Mouse (Mus musculus) limb, embryonic 11.5 days (tissue): Measurements from ENCODE around the gene Phf12. TPM values are rescaled to one million over a fixed set of nuclear protein-coding genes. Genes with fewer than 3 reads are reported as not detected.
A peak's percentile ranks its signal among the peaks of the same experiment; 100 is the strongest.

ENCODE experiments used
- ATAC-seq: fragments of 200-750 bp; cut with Nextera tagmentation; 2 replicates; pipeline ENCODE4 v1.8.0; 2017; ENCODE audit warnings: low read depth; ENCODE audit not compliant: insufficient number of reproducible peaks, low FRiP score, low TSS enrichment
- DNase-seq: peaks from one replicate; pipeline ENCODE4 v3.0.0-alpha.2; 2015; ENCODE audit warnings: low spot score
- H3K27ac ChIP-seq: fragments of 300-500 bp; sonication (generic); replicated peaks from 2 replicates; pipeline ENCODE4 v1.5.1; 2014; ENCODE audit warnings: low read depth, mild to moderate bottlenecking, low read length
- H3K27me3 ChIP-seq: fragments of 300-500 bp; sonication (generic); 2 replicates; pipeline ENCODE4 v1.6.1; 2014; ENCODE audit warnings: mild to moderate bottlenecking, low read length, mixed read lengths; ENCODE audit not compliant: control insufficient read depth, insufficient read depth
- H3K36me3 ChIP-seq: fragments of 300-500 bp; sonication (generic); 2 replicates; pipeline ENCODE4 v1.6.1; 2014; ENCODE audit warnings: mild to moderate bottlenecking, low read length, moderate library complexity, mixed read lengths; ENCODE audit not compliant: control insufficient read depth, insufficient read depth
- H3K4me1 ChIP-seq: fragments of 300-500 bp; sonication (generic); 2 replicates; pipeline ENCODE4 v1.6.1; 2014; ENCODE audit warnings: low read length, mixed read lengths; ENCODE audit not compliant: control insufficient read depth, insufficient read depth
- H3K4me2 ChIP-seq: fragments of 300-500 bp; sonication (generic); 2 replicates; pipeline ENCODE4 v1.6.1; 2014; ENCODE audit warnings: low read depth, mild to moderate bottlenecking, moderate library complexity; ENCODE audit not compliant: severe bottlenecking
- H3K4me3 ChIP-seq: fragments of 300-500 bp; sonication (generic); 2 replicates; pipeline ENCODE4 v1.5.1; 2014; ENCODE audit warnings: low read depth, low read length
- H3K9ac ChIP-seq: fragments of 300-500 bp; sonication (generic); 2 replicates; pipeline ENCODE4 v1.6.1; 2014; ENCODE audit warnings: mild to moderate bottlenecking, low read length
- H3K9me3 ChIP-seq: fragments of 300-500 bp; sonication (generic); 2 replicates; pipeline ENCODE4 v1.6.1; 2016; ENCODE audit warnings: low read length; ENCODE audit not compliant: control insufficient read depth
- WGBS: fragments of 180-500 bp; shearing (Covaris S2); extraction: QIAGEN DNeasy Blood & Tissue Kit; methylation state at CpG from one replicate; pipeline ENCODE4 v1.1.7; 2014; 5-methylcytosine and 5-hydroxymethylcytosine counted together
- polyA plus RNA-seq: library from polyadenylated mRNA; unstranded; fragments of >200 nt; fragmentation: Nextera tagmentation; extraction: Ambion mirVana; gene quantifications from 2 replicates; pipeline ENCODE4 v1.2.1, GENCODE M21; 2014

The Phf12 gene
- polyA plus RNA-seq, 1 experiment from 2014 or later: 19.6 TPM

DNA sequence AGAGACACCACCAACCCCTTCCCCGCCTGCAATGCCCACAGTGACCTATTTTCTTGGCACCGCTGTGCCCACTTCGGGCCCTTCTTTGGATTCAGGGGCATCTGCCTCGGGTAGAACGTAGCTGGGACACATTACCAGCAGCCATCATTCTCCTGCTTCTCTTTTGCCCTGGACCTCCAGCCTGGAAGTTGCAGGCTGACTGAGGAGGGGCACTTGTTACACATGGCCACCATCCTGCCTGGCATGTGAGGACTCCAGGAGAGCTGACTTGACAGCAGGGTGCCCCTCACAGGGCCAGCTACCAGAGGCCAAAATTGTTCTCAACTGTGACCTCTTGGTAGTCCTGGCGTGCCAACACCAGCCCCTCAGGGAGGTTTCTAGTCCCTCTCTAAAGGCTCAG lies 4.4 kb upstream of the Phf12 start:
- Histone ChIP-seq H3K9ac (no peak overlapping the region), H3K27me3 (peaks cover 17% of the 10 kb centered on the region), H3K9me3 (no peaks in the 10 kb centered on the region), H3K36me3 (no peaks in the 10 kb centered on the region), H3K4me3 (no peak overlapping the region), H3K4me1 (no peaks in the 10 kb centered on the region), H3K27ac (no peak overlapping the region), H3K4me2 (no peak overlapping the region)
- DNase-seq (no peak), ATAC-seq (no peak)
- 77% methylated on average over 6 of the region's 6 CpGs for WGBS

DNA sequence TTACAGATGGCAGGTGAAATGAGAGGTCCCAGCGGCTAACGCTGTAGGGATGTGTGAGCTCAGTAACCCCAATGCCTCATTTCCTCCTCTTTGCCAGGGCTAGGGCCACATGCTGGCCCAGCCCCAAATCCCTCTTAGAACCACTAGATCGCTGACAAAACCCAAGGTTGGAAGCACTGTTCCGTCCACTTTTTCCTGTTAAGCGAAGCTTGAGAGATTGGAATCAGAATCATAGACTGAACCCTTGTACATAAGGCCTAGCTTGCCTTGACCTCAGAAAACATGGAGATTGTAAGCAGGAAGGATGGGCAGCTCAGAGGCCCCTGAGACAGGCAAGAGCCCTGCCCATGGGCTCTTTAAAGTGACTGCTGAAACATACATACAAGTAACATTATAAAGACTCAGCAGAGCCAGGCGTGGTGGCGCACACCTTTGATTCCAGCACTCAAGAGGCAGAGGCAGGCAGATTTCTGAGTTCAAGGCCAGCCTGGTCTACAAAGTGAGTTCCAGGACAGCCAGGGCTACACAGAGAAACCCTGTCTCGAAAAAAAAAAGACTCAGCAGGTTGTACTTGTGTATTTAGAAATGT lies 3.2 kb upstream of the Phf12 start:
- Histone ChIP-seq H3K4me2 (no peak overlapping the region), H3K36me3 (no peaks in the 10 kb centered on the region), H3K4me3 (no peak overlapping the region), H3K27me3 (peaks cover 12% of the 10 kb centered on the region), H3K9ac (no peak overlapping the region), H3K9me3 (no peaks in the 10 kb centered on the region), H3K4me1 (no peaks in the 10 kb centered on the region), H3K27ac (no peak overlapping the region)
- WGBS: 82% methylated on average over 8 of the region's 8 CpGs
- DNase-seq (no peak), ATAC-seq (no peak)

DNA sequence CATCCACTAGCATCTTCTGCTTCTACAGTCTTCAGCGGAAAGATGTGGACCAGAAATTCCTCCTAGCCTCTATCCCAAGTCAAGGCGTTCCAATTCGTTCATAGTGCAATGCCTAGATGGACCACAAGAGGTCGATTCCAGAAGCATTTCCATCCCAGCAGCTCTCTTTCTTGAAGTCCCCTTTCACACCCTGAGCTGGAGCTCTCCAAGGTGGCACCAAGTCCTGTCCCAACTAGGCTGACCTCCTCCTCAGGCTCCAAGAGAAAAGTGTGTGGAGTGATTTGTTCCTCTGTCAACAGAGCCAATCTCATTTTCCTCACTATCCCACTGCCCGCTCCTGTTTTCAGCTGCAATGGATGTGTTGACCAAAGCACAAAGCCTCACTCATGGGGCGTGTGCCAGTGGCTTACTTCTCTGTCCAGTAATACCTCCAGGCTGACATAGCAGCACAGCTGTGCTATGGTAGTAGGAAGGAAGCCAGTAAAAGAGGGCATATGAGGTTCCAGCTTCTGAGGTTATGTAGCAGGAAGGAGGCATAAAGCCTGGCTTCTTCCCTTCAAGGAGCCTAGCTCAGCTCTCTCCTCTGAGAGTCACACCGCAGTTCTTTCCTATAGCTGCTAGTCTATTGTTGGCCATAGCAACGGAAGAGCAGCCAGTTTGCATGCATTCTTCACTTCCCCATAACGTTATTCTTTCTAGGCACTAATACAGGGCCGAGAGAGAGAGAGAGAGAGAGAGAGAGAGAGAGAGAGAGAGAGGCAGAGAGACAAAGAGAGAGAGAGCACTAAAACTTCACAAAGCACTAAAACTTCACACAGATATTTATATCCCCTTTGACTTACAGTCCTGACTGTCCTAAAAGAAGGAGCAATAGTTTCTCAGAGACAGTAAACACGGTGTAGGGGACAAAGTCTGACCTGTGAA lies 2.0 kb upstream of the Phf12 start:
- WGBS: 35% methylated on average over 11 of the region's 11 CpGs
- ATAC-seq (no peak), DNase-seq (peak; percentile 78)
- H3K4me3 ChIP-seq: no peak overlapping the region
- H3K36me3 ChIP-seq: no peaks in the 10 kb centered on the region
- H3K27me3 ChIP-seq: peaks cover 5% of the 10 kb centered on the region; the same call in 1 of the 2 replicates
- no peak overlapping the region for H3K27ac ChIP-seq
- H3K4me2 ChIP-seq: no peak overlapping the region
- no peak overlapping the region for H3K9ac ChIP-seq
- H3K4me1 ChIP-seq: 0 out of 2 replicates have a peak, but pooled peaks cover under 1% of the 10 kb centered on the region
- no peaks in the 10 kb centered on the region for H3K9me3 ChIP-seq

DNA sequence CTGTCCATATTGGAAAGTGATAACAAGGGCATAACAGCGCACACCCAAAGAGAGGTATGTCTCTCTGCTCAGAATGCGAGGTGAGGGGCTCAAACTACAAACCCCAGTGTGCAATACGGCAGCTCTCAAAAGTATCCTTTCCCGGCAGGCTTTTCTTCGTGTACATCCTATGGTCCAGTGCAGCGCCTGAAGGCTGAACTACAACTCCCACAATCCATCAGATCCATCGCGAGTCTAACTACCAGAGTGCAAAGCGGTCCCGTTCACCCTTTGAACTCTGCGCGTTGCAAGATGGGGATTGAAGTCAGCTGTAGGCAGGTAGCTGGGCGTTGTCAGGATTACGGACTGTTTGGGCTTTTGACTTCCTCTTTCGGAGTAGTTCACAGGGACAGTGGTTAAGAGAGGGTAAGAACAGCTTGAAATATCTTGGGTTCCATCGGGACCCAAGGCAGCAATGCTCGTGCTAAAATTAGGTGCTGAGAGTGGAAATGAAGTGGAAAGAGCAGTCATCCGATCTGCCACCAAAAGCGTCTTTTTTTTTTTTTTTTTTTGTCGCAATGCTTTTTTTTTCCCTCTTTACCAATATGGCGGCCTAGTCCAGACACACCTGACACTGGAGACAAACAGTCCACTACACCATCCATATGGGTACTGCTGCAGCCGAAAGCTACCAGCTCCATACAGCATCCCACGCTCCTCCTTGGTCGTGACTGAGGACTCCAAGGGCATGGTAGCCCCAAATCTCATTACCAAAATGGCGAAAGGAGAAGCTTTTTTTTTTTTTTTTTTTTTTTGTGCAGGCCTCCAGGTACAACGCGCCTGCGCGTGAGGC lies 729 bp upstream of the Phf12 start:
- 0 out of 2 replicates have a peak, but pooled peaks cover 4% of the 10 kb centered on the region for H3K4me1 ChIP-seq
- under 1% methylated on average over 29 of the region's 29 CpGs for WGBS
- DNase-seq: peak; percentile 95
- peak overlapping the region; percentile 87 for H3K27ac ChIP-seq
- peak overlapping the region; percentile 55 for H3K9ac ChIP-seq
- peak overlapping the region; percentile 74 for H3K4me2 ChIP-seq
- H3K4me3 ChIP-seq: peak overlapping the region; percentile 99
- H3K27me3 ChIP-seq: no peaks in the 10 kb centered on the region
- ATAC-seq: peak; percentile 84
- no peaks in the 10 kb centered on the region for H3K9me3 ChIP-seq
- no peaks in the 10 kb centered on the region; the same call in 1 of the 2 replicates for H3K36me3 ChIP-seq

DNA sequence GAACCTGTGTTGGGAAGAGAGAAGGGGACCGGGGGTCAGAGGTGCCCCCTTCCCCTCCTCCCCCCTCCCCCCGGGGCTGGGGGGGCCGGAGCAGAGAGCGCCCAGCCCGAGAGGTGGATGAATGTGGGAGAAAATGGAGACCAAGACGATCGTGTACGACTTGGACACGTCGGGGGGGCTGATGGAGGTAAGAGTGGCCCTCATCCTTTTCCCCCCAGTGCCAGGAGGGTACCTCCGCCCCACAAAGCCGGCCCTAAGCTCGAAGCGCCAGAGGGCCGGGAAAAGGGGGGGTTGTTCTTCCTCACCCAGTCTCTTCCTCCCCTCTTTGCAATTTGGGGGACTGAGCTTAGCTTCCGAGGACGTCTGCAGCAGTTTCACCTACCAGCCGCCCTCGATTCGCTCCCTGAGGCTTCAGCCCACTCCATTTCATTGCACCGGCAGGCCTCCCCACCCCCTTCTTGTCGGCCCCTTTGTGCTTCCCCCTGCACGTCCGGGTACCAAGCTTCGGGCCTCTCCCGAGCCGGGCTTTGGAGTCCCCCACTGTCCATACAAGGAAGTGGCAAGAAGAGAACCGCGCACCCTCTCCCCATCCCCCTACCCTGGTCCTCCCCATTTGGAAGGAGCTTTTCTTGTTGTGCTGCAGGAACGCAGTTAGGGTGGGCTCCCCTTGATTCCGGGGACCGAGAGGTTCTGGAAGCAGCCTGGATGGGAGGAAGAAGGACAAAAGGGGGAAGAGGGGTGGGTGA lies 810 bp downstream of the Phf12 start:
- no peak for ATAC-seq
- Histone ChIP-seq H3K27me3 (no peaks in the 10 kb centered on the region), H3K4me3 (peak overlapping the region; percentile 99), H3K9me3 (no peaks in the 10 kb centered on the region), H3K4me1 (0 out of 2 replicates have a peak, but pooled peaks cover 4% of the 10 kb centered on the region), H3K36me3 (no peaks in the 10 kb centered on the region; the same call in 1 of the 2 replicates), H3K4me2 (peak overlapping the region; percentile 74), H3K27ac (peak overlapping the region; percentile 89), H3K9ac (peak overlapping the region; percentile 97)
- WGBS: under 1% methylated on average over 28 of the region's 32 CpGs
- peak; percentile 72 for DNase-seq

DNA sequence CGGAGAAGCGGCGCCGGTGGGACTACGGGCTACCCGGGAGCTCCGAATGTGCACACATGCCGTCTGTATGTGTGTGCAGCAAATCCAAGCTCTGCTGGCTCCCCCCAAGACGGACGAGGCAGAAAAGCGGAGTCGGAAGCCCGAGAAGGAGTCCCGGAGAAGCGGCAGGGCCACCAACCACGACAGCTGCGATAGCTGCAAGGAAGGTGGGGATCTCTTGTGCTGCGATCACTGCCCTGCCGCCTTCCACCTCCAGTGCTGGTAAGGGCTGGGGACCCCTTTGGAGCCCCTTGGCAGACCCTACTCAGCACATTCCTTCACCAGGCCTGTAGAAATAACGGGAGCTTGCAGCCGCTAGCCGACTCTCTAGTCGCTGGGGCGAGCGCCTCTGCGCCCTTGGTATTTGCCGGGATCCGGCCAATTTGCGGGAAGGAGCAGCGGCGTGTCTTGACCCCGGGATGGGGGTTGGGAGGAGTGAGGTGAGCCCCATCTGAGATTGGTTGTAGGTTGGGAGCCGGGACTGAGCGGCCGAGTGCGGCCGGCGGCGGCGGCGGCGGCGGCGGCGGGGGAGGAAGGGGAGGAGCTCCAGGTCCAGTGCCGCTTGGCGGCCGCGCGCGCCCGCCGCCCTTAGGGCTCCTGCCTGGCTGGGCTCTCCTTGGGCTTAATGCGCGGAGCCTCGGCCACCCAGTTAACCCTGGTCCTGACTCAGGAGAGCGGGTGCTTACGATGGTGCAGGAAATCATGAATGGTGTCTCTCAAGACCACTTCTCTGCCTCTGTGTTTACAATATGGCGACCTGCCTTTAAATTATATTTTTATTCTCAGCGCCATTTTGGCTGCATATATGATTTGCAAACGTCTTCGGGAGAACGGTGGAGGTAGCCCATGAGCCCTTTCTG lies 1.6 kb downstream of the Phf12 start:
- Histone ChIP-seq H3K36me3 (peaks cover 3% of the 10 kb centered on the region; the same call in 1 of the 2 replicates), H3K4me1 (0 out of 2 replicates have a peak, but pooled peaks cover 4% of the 10 kb centered on the region)

DNA sequence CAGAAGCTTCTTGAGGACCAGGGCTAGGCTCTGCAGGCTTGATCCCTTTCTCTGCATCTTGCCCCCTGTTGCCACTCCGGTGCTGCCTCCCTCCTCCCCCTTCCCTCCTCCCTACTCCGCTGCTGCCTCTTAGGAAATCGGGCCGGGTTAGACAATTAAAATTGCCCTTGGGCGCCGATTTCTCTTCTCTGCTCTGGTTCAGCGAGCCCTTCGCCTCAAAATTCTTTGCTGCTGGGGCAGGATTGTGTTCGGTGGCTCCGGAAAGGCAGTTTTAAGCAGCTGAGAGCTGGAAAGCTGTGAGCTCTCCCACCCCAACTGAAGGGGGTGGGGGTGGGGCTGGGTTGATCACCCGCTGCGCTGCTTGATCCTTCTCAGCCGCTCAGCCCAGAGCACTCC lies 2.3 kb downstream of the Phf12 start:
- ATAC-seq (no peak), DNase-seq (peak; percentile 70)
- Histone ChIP-seq H3K27me3 (no peaks in the 10 kb centered on the region), H3K36me3 (peaks cover 3% of the 10 kb centered on the region; the same call in 1 of the 2 replicates), H3K4me3 (peak overlapping the region; percentile 99), H3K4me1 (0 out of 2 replicates have a peak, but pooled peaks cover 4% of the 10 kb centered on the region), H3K9ac (peak overlapping the region; percentile 97), H3K4me2 (peak overlapping the region; percentile 74), H3K27ac (peak overlapping the region; percentile 89), H3K9me3 (no peaks in the 10 kb centered on the region)
- 1% methylated on average over 13 of the region's 13 CpGs for WGBS

More for the DNA sequence above, 1.6 kb downstream of the Phf12 start:
- peak overlapping the region; percentile 97 for H3K9ac ChIP-seq
- DNase-seq (peak; percentile 84), ATAC-seq (no peak)
- WGBS: under 1% methylated on average over 59 of the region's 63 CpGs
- H3K4me3 ChIP-seq: peak overlapping the region; percentile 99
- H3K27ac ChIP-seq: peak overlapping the region; percentile 89
- no peaks in the 10 kb centered on the region for H3K9me3 ChIP-seq
- no peaks in the 10 kb centered on the region for H3K27me3 ChIP-seq
- peak overlapping the region; percentile 74 for H3K4me2 ChIP-seq
